Mouse (Mus musculus): ENCODE measurements at regions not wholly inside any gene's neighbourhood (a gene's known extent, or its start where the extent isn't known, plus 50 kb on each side); places are given as distances from the start of the nearest gene placed in this dataset.

DNA sequence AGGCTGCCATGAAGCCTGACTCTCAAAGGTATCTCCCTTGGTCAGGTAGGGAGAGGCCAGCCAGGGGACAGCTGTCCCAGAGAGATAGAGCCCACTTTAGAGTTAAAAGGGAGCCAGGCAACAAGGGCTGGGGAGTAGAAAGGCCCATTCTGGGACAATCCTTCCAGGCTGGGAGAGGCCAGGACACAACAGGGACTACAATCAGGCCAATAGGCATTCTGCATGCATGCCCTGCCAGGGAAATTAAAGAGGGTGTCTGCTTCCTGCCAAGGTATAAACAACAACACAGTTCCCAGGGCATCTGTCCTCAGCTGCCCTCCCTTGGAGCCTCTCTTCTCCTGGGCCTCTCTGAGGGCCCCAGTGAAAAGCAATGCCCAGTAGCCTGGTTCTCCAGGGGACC, 437.8 kb downstream of the Cd83 start:
- Histone ChIP-seq H3K79me2 (ENCODE audit: control insufficient read depth, insufficient read depth) (no peaks in the 10 kb centered on the region), H3K79me3 (ENCODE audit: low read depth) (no peaks in the 10 kb centered on the region), H3K36me3 (ENCODE audit: control insufficient read depth, insufficient read depth) (no peaks in the 10 kb centered on the region), H3ac (ENCODE audit: control insufficient read depth, insufficient read length, low read depth) (no peak overlapping the region), H3K4me3 (ENCODE audit: insufficient read depth, poor library complexity, severe bottlenecking) (no peak overlapping the region), H3K27me3 (ENCODE audit: control insufficient read depth, insufficient read depth, insufficient read length) (no peaks in the 10 kb centered on the region)
- TF ChIP-seq USF1 (IDR thresholded peaks at IDR 0.05; ENCODE audit: low read depth) (no peak), MAX (IDR thresholded peaks at IDR 0.05) (no peak), CTCF (IDR thresholded peaks at IDR 0.05; ENCODE audit: control insufficient read depth, insufficient read depth, insufficient read length) (no peak), FOSL1 (IDR thresholded peaks at IDR 0.05; ENCODE audit: insufficient read depth, low read length, poor library complexity, severe bottlenecking) (no peak), MYOG (IDR thresholded peaks at IDR 0.05; ENCODE audit: control insufficient read depth, extremely low read depth, insufficient read length) (no peak), MYOD1 (IDR thresholded peaks at IDR 0.05; ENCODE audit: control insufficient read depth, insufficient read length, low read depth) (no peak), CEBPB (IDR thresholded peaks at IDR 0.05; ENCODE audit: low read depth) (no peak)

DNA sequence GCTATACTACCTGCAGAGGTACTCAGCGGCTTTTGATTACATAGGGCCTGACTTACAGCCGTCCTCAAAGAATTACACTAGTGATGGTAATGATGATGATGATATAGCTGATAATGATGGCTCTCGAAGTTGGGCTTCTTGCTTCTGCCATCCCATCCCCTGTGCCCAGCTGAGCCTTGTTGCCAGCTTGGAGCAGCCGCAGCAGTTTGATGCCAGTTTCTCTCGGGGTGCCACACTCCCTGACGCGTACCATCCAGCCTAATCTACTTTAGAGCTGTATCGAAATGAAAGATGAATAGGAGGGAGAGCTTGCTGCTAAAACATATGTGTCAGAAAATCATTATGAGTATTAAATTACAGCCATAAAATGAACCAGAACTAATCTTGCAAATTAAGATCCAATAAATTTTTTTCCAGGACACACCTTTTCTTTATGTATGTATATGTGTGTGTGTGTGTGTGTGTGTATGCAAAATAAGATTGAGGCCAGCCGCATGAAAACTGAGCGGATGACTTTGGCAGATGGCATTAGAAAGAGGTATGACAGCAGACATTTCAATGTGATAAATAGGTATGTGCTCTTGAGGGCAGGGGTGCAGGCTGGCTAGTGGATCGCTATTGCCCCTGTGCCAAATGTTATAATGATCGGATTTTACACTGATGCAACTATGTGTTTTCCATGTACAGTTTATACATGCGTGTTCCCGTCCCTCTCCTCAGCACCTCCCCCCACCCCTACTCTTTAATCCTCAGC, 443.3 kb downstream of the Cd83 start:
- Histone ChIP-seq H3ac (ENCODE audit: control insufficient read depth, insufficient read length, low read depth) (no peak overlapping the region), H3K27me3 (ENCODE audit: control insufficient read depth, insufficient read depth, insufficient read length) (no peaks in the 10 kb centered on the region), H3K79me3 (ENCODE audit: low read depth) (no peaks in the 10 kb centered on the region), H3K79me2 (ENCODE audit: control insufficient read depth, insufficient read depth) (no peaks in the 10 kb centered on the region), H3K36me3 (ENCODE audit: control insufficient read depth, insufficient read depth) (no peaks in the 10 kb centered on the region), H3K4me3 (ENCODE audit: insufficient read depth, poor library complexity, severe bottlenecking) (no peak overlapping the region)
- no peak for TF ChIP-seq FOSL1 (IDR thresholded peaks at IDR 0.05; ENCODE audit: insufficient read depth, low read length, poor library complexity, severe bottlenecking)
- no peak for TF ChIP-seq CEBPB (IDR thresholded peaks at IDR 0.05; ENCODE audit: low read depth)
- TF ChIP-seq MYOG (IDR thresholded peaks at IDR 0.05; ENCODE audit: control insufficient read depth, extremely low read depth, insufficient read length): no peak
- TF ChIP-seq MYOD1 (IDR thresholded peaks at IDR 0.05; ENCODE audit: control insufficient read depth, insufficient read length, low read depth): no peak
- no peak for TF ChIP-seq USF1 (IDR thresholded peaks at IDR 0.05; ENCODE audit: low read depth)
- TF ChIP-seq MAX (IDR thresholded peaks at IDR 0.05): no peak
- TF ChIP-seq CTCF (IDR thresholded peaks at IDR 0.05; ENCODE audit: control insufficient read depth, insufficient read depth, insufficient read length): no peak

DNA sequence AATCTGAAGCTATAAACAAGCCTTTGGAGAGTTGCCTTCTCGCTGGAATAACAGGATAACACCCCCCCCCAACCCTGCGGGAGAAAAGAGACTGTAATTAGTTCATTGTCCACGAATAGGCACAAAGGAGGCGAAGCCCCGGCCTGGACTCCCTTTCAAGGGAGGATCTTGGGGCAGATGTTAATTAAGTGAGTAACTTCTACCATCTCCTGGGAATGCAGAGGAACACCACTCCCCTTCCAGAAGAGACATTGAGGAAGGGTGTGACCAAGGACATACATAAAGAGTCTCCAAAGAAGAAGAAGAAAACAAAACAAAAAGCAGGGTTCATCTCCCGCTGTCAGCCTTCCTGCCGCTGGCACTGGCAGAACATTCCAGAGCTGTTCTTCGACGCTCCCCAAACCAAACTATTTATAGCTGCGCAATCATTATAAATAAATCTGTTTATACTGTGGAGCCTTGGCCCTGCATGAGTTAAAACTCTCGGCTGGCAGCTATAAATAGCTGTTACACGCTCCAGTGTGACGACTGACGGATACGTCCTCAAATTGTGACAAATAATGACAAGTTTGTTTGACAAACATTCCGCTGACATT, 444.1 kb downstream of the Cd83 start:
- no peaks in the 10 kb centered on the region for H3K79me3 ChIP-seq (ENCODE audit: low read depth)

DNA sequence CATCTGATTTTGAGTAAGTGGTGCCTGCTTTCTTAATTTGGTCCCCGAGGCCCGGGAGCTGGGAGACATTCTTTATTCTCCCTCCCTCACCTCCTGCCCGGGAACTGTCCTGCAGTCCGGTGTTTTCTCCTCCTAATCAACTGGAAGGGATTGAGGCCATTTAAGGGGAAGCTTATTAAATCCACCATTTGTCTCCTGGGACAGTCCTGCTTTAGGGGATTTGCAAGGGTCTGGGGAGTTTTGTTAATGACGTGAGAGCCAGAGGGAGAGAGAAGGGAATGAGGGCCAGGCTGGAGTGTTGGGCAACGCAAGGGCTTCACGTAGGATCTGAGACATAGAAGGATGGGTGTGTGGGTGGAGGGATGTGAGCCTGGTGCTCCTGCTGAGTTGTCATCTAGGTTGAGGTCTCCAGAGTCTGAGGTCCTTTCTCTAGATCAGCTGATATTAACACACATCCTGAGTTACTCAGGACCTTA, 444.6 kb downstream of the Cd83 start:
- no peak overlapping the region for H3ac ChIP-seq (ENCODE audit: control insufficient read depth, insufficient read length, low read depth)
- no peaks in the 10 kb centered on the region for H3K27me3 ChIP-seq (ENCODE audit: control insufficient read depth, insufficient read depth, insufficient read length)
- no peak overlapping the region for H3K4me3 ChIP-seq (ENCODE audit: insufficient read depth, poor library complexity, severe bottlenecking)
- H3K79me2 ChIP-seq (ENCODE audit: control insufficient read depth, insufficient read depth): no peaks in the 10 kb centered on the region
- H3K79me3 ChIP-seq (ENCODE audit: low read depth): no peaks in the 10 kb centered on the region
- H3K36me3 ChIP-seq (ENCODE audit: control insufficient read depth, insufficient read depth): no peaks in the 10 kb centered on the region
- TF ChIP-seq MYOG (IDR thresholded peaks at IDR 0.05; ENCODE audit: control insufficient read depth, extremely low read depth, insufficient read length) (no peak), FOSL1 (IDR thresholded peaks at IDR 0.05; ENCODE audit: insufficient read depth, low read length, poor library complexity, severe bottlenecking) (no peak), CEBPB (IDR thresholded peaks at IDR 0.05; ENCODE audit: low read depth) (no peak), MAX (IDR thresholded peaks at IDR 0.05) (no peak), USF1 (IDR thresholded peaks at IDR 0.05; ENCODE audit: low read depth) (no peak), MYOD1 (IDR thresholded peaks at IDR 0.05; ENCODE audit: control insufficient read depth, insufficient read length, low read depth) (no peak), CTCF (IDR thresholded peaks at IDR 0.05; ENCODE audit: control insufficient read depth, insufficient read depth, insufficient read length) (no peak)

More for the DNA sequence above, 444.1 kb downstream of the Cd83 start:
- H3K27me3 ChIP-seq (ENCODE audit: control insufficient read depth, insufficient read depth, insufficient read length): no peaks in the 10 kb centered on the region
- TF ChIP-seq CTCF (IDR thresholded peaks at IDR 0.05; ENCODE audit: control insufficient read depth, insufficient read depth, insufficient read length) (no peak), MYOD1 (IDR thresholded peaks at IDR 0.05; ENCODE audit: control insufficient read depth, insufficient read length, low read depth) (no peak), MYOG (IDR thresholded peaks at IDR 0.05; ENCODE audit: control insufficient read depth, extremely low read depth, insufficient read length) (no peak), USF1 (IDR thresholded peaks at IDR 0.05; ENCODE audit: low read depth) (no peak), FOSL1 (IDR thresholded peaks at IDR 0.05; ENCODE audit: insufficient read depth, low read length, poor library complexity, severe bottlenecking) (no peak), MAX (IDR thresholded peaks at IDR 0.05) (no peak)
- H3K4me3 ChIP-seq (ENCODE audit: insufficient read depth, poor library complexity, severe bottlenecking): no peak overlapping the region
- H3ac ChIP-seq (ENCODE audit: control insufficient read depth, insufficient read length, low read depth): no peak overlapping the region
- no peaks in the 10 kb centered on the region for H3K79me2 ChIP-seq (ENCODE audit: control insufficient read depth, insufficient read depth)
- H3K36me3 ChIP-seq (ENCODE audit: control insufficient read depth, insufficient read depth): no peaks in the 10 kb centered on the region

DNA sequence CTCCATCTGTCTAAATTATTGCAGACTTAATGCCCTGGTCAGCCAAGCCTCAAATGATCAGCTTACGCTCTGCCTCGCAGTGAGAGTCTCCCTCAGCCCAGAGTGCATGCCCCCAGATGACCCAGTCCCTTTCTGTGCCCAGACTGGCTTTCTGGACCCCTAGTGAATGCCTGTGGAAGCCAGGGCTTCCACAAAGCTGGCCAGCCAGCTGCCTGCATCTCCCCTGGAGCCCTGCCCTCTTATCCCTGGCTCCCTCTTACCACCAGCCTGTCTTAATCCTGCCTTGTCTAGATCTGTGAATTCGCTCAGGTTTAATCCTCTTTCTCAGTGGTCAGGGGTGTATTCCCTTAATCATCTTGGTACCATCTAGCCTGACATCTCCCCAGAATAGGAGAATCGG, 446.8 kb downstream of the Cd83 start:
- Histone ChIP-seq H3K27me3 (ENCODE audit: control insufficient read depth, insufficient read depth, insufficient read length) (no peaks in the 10 kb centered on the region), H3K36me3 (ENCODE audit: control insufficient read depth, insufficient read depth) (no peaks in the 10 kb centered on the region), H3ac (ENCODE audit: control insufficient read depth, insufficient read length, low read depth) (no peak overlapping the region), H3K79me3 (ENCODE audit: low read depth) (no peaks in the 10 kb centered on the region), H3K79me2 (ENCODE audit: control insufficient read depth, insufficient read depth) (no peaks in the 10 kb centered on the region), H3K4me3 (ENCODE audit: insufficient read depth, poor library complexity, severe bottlenecking) (no peak overlapping the region)
- TF ChIP-seq MYOD1 (IDR thresholded peaks at IDR 0.05; ENCODE audit: control insufficient read depth, insufficient read length, low read depth) (no peak), CTCF (IDR thresholded peaks at IDR 0.05; ENCODE audit: control insufficient read depth, insufficient read depth, insufficient read length) (no peak), MYOG (IDR thresholded peaks at IDR 0.05; ENCODE audit: control insufficient read depth, extremely low read depth, insufficient read length) (no peak), MAX (IDR thresholded peaks at IDR 0.05) (no peak), CEBPB (IDR thresholded peaks at IDR 0.05; ENCODE audit: low read depth) (no peak), FOSL1 (IDR thresholded peaks at IDR 0.05; ENCODE audit: insufficient read depth, low read length, poor library complexity, severe bottlenecking) (no peak), USF1 (IDR thresholded peaks at IDR 0.05; ENCODE audit: low read depth) (no peak)

Measured in C2C12 (cell line).